Mouse (Mus musculus): ENCODE results near the gene Otop2.

Gene Otop2

DNA sequence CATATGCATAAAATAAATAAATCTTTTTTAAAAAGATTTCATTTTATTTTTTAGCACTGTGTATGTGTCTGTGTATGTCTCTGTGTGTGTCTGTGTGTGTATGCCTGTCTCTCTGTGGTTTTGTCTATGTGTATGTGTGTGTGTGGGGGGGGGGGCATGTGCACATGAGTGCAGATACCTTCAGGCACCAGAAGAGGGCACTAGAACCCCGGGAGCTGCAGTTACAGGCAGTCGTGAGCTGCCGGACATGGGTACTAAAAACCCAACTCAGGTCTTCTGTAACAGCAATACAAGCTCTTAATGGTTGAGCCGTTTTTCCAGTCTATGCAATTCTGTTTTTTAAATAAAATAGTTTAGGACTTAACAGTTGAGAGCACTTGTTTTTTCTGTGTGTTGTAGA lies 6.2 kb upstream of the Otop2 start:
- DNase-seq: no peak

DNA sequence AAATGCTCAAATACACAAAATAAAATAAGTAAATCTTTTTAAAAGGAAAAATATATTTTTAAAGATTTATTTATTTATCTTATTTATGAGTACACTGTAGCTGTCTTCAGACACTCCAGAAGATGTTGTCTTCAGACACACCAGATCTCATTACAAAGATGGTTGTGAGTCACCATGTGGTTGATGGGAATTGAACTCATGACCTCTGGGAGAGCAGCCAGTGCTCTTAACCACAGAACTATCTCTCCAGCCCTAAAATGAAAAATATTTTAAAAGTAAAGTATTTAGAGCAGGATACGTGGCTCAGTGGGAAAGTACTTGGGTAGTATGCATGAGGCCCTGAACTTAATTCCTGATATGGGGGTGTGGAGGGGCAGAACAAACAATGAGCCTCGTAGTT lies 5.6 kb upstream of the Otop2 start:
- no peak for DNase-seq

DNA sequence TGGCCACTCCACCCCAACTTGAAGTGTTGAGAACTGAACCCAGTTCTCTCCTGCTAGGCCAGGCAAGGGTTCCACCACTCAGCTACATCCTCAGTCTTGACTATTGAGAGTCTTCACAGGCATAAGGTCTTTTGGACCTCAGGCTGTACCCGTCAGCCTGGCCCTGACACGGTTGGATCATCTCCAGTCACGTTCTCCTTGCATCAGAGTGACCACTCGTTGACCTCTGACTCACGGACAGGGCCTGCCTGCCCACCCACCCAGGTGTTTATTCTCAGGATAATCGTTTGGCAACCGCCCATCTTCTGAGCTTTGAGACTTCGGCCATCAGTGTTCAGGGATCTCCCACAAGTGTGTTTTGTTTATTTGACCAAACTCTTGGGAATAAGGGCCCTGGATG lies 3.8 kb upstream of the Otop2 start:
- DNase-seq: no peak

DNA sequence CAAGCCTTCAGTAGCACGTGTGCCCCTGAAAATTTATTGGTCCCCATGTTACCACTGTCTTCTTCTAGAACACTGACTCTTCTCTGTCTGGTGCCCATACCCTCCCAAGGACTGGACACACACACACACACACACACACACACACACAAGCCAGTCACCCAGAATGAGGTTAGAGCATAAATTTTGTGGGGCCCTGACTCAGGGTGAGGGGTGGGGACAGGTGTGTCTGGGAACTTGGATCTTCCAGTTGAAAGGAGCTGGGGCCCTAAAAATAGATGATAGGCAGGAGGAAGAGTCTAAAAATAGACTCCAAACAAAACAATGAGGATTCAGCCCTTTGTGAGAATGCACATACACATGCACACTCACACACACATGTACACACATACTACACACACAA lies 1.8 kb downstream of the Otop2 start:
- no peak for DNase-seq

DNA sequence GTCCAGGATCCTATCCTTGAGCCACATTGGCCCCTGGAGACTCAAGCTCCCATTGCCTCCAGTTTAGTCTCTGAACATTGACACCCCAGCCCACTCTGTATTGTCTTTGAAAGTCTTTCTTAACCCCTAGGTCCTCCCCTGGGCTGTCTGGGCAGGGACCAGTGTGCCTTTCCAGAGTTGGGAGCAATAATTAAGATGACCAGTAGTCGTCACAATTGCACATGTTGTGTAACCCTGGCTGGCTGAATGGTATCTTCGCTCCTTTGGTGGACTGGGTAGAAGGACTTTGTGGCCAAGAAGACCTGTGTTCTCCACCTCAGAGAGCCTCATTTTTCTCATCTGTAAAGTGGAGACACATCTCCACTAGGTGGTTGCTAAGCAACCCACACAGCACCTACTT lies 7.3 kb downstream of the Otop2 start:
- DNase-seq: no peak

DNA sequence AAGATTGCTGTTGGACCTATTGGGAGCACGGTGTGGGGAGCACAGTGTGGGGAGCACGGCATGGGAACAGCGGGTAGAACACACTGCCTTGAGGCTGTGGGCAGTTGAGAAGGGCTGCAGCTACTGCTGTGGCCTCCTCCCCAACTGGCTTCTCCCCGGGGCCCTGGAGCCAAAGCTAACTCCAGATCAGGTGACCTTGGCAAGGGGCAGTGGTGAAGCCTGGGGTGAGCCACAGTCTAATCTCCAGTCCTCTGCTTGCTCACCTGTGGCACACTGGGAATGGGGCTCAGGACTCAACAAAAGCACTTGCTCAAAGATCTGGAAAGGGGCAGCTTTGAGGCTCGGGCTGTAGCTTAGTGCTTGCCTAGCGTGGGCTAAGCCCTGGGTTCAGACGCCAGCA lies 10.2 kb downstream of the Otop2 start:
- DNase-seq: no peak

DNA sequence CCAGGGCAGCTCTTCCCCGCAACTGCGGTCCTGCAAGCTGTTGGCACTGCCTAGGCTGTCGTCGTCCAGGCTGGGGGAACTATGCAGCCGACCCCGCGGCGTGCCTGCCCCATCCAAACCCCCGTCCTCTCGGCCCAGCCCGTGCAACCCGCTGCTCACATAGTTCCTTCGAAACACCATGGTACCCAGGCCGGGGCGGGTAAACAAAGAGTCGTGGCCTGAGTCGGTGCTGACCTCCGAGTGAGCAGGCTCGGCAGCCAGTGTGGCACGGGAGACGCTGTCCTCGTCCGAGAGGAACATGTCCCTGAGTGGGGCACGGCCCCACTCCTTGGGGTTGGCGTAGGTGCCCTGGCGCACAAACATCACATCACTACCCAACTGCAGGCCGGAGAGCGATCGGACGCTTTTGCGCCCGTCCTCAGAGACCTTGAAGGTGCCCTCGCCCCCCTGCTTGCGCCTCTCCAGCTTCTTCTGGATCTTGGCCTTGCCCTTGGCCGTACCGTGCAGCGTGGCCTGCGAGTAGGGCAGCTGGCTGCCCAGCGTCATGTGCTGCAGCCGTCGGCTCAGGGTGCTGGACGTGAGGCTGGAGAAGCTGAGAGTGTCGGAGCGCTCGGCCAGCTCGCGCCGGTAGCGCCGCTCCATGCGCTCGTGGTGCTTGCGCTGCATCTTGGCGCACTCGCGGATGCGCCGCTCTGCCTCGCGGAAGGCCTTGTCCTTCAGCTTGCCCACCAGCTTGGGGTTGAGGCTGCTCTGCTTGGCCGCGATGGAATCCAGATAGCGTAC lies 11.5 kb downstream of the Otop2 start:
- no peak for DNase-seq

DNA sequence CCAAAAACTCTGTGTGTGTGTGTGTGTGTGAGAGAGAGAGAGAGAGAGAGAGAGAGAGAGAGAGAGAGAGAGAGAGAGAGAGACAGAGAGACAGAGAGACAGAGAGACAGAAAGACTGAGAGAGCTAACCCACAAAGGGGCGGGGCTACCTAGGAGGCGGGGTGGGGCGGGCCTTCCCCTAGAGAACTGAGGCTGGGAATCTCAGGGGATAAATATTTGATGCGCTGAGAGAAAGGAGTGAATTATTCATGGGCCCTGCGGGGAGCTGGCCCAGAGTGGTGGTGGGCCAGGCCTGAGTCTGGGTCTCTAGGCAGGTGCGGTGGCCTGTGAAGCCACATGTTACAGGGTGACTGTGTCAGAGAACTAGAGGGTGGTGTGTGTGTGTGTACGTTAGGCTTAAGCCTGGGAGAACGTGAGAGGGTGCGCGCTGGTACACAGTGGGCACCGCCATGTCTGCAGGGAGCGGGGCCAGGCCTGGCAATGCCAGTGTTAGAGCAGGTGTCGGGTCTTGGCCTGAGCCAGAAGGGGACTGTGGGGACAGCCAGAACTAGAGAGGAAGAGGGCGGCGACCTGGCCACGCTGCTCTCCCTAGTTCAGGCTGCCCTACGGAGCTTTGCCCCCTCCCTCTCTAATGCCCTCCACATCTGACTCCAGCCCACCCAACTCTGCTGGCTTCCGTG lies 12.9 kb downstream of the Otop2 start:
- DNase-seq: no peak

DNA sequence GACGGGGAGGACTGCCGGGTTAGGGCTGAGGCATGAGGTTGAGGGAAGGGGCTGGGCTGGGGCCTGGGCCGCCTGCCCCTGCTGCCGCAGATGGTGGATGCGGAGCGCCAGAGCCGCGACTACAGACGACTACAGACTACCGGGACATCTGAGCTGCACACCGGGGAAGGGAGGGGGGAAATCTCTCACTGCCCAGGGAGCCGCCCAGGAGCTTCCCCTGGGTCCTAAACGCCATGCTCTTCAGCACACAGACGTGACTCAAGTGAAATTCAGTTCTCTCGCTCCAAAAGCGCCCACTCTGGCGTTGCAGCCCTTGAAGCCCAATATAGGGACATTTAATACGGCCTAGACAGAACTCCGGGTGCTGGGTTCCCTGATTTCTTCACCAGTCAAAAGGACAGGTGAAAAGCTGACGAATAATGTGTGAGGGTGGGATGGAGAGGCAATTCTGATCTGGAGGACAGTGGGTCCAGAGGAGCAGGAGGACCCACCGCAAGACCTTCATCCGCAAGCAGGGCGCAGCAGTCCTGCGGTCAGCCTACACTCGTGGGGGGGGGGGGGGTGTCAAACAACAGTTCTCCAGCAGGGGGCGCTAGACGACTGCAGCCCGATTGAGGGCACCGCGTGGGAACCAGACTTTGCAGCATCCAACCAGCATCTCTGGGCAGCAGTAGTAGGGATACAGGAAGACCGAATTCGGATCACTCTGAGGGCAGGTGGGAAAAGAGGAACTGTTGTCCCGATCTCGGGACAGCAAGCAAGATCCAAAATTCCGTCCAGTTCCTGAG lies 15.1 kb downstream of the Otop2 start, which contains the start of gene Ush1g:
TSS of gene Ush1g (minus strand) at position 136 of the 788 bp plus-strand sequence.
- DNase-seq: no peak

DNA sequence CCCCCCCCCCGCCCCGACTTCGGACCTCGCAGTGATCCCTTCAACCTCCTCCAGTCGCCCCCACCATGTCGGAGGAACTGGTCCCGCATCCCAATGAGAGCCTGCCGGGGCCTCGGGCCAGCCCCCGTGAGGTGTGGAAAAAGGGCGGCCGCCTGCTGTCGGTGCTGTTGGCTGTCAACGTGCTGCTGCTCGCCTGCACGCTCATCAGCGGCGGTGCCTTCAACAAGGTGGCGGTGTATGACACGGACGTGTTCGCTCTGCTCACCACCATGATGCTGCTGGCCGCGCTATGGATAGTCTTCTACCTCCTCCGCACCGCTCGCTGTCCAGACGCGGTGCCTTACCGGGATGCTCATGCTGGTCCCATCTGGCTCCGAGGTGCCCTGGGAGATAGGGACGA lies 16.4 kb downstream of the Otop2 start:
- no peak for DNase-seq

DNA sequence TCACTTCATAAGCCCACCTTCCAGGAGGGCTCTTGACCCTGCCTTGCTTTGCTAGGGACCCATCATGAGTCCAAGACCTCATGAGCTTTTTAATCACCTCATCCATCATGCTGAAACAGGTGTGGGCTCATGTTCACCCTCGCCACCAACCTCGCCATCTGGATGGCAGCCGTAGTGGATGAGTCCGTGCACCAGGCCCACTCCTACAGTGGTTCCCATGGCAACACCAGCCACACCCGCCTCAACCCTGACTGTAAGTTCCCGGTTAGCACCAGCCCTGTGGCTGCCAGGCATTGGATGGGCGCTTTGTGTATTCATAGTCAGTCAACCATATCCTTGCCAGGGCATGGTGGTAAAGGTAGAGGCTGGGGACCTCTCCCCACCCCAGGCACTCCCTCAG lies 19.8 kb downstream of the Otop2 start:
- no peak for DNase-seq

DNA sequence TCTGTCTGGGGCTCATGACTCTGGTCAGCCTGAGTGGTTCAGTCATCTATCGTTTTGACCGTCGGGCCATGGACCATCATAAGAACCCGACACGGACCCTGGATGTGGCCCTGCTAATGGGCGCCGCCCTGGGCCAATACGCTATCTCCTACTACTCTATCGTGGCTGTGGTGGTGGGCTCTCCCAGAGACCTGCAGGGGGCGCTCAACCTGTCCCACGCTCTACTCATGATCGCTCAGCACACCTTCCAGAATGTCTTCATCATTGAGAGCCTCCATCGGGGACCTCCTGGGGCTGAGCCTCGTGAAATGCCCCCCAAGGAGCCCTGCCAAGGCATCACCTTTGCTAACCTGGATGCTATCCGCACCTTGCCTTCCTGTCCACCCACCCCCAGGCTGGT lies 22.4 kb downstream of the Otop2 start:
- DNase-seq: no peak

DNA sequence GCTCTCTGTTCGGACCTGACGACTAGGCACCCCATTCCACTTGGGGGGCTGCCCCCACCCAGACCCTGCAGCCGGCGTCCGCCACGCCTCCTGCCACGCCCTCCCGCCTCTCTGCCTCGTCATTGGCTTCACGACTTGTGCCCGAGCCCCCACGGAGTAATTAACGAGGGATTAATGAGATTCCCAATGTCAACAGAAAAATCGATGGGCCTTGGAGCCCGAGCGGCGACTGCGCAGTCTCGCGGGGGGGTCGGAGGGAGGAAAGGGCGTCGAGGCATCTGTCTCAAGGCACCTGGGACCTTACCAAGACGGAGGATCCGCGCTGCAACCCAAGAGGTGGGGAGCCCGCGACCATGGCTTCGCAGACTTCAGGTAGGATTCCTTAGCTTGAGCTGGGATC lies 27.6 kb downstream of the Otop2 start, which contains the start of gene Otop3:
TSS of gene Otop3 (plus strand) at position 201 of the 400 bp plus-strand sequence.
- DNase-seq: no peak

DNA sequence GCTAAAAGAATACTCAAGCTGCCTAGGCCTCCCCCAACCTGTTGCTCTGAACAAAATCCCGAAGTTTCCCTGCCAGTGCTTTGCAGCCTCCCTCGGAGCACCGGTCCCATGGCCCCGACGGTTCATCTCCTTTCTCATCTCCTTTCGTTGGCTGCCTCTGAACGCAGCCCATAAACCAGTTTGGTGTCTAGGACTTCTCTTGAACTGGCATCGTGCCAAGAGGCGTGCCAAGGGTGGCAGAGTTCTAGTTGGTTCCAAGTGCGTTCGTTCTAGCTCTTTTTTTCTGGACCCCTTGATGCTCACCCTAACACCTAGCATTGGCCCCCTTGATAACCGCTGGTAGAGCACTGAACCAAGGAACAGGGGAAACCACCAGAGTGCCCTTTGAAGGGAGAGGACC lies 28.3 kb downstream of the Otop2 start:
- no peak for DNase-seq

DNA sequence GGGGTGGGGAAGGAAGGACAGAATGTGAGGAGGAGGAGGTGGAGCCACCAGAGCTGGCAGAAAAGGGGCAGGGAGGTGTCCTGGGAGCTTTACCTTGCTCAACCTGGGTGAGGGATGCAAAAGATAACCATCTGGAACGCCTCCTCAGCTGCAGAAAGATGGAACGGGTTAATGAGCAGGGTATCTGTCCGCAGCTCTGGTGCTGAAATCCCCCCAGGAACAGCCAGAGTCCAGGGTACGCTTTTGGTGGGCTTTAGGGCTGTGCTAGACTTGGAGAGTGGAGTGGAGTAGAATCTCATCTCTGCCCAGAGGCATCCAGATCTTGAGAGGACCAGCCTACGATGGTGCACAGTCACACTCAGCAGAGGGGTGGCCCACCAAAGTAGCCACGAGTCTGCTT lies 29.2 kb downstream of the Otop2 start:
- DNase-seq: no peak

DNA sequence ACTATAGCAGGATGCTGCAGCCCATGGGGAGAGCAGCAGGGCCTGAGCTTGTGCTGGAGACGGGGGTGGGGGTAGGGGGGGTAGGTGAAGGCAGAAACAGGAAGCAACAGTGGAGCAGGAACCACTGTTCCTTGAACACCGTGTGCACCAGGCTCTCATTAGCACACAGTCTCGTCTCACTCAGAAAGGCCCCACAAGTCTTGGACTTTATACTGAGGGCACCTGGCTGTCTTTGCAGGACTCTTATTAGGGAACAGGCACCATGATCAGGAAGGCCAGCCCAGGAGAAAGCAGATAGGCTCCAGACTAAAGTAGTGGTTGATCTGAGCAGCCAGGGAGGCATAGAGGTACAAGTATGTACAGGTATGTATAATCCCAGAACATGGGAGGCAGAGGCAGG lies 30.4 kb downstream of the Otop2 start:
- DNase-seq: peak; percentile 21

DNA sequence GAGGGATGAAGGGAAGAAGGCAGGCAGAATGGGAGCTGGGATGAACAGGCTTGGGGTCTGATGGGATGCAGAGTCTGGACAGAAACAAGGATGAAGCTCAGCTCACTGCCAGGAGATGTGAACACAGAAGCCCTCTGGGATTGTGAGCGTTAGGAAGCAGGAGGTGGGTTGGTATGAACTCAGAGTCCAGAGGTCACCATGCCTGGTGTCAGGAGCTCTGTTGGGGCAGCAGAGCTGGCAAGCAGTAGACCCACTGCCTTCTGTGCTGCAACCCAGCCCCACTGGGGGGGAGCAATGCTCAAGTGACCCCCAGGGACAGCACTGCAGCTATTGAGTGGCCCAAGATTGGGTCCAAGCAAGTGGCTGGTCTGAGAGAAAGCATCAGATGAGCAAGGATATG lies 30.9 kb downstream of the Otop2 start:
- peak; percentile 34 for DNase-seq

DNA sequence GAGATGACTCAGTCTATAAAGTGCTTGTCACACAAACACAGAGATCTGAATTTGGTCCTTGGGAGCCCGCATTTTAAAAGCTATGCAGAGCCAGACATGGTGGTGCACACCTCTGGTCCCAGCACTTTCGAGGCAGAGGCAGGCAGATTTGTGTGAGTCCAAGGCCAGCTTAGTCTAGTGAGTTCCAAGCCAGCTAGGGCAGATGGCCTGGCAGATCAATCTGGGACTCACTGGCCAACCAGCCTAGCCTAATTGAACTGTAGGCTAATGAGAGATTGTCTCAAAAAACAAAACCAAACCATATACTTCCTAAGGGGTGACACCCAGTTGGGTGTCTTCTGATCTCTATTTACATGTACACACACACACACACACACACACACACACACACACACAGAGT lies 34.3 kb downstream of the Otop2 start:
- DNase-seq: no peak

DNA sequence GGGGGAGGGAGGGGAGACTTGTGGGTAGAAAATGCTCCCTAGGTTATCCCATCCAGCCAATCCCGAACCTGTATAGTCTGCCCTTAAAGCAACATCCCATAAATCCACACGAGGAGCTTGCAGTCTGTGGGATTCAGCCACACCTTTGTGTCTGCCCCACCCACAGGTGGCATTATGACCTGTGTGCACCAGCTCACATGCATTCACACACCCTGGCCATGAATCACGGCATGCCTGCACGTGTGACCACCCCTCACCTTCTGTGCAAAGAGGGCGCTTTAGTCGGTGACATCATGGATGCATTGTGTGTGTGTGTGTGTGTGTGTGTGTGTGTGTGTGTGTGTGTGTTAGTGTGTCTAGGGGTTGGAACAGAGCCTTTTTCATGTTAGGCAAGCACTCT lies 34.9 kb downstream of the Otop2 start:
- no peak for DNase-seq

DNA sequence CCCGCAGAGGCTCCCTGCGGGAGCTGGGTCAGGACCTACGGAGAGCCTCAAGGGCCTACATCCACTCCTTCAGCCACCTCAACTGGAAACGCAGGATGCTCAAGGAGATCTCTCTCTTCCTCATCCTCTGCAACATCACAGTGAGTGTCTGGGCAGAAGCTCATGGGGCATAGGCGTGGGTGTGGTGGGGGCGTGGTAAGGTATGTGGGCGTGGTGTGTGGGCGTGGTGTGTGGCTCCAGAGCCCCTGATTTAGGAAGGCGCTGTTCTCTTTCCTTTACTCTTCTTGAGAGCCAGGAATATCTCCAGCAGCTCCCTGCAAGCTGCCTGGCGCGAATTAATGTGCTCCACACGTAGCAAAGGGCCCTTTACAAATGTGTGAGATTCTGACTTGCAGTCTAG lies 38.0 kb downstream of the Otop2 start:
- DNase-seq: no peak

DNA sequence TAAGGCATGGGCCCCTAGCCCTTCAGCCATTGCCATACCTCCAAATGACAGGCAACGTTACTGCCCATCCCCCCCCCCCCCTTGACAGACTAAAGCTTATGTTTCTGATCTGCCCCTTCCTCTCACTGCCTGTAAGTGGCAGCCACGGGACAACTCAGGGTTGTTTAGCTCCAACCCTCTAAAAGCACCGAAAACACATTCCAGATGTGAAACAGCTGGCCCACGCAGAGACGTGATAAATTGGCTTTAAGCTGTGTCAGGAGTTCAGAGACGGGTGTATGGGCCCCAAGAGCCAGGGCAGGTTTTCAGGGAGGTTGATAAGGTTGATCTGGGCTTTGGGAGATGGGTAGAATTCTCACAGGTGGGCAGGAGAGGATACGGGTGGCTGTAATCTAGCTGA lies 38.6 kb downstream of the Otop2 start:
- no peak for DNase-seq

DNA sequence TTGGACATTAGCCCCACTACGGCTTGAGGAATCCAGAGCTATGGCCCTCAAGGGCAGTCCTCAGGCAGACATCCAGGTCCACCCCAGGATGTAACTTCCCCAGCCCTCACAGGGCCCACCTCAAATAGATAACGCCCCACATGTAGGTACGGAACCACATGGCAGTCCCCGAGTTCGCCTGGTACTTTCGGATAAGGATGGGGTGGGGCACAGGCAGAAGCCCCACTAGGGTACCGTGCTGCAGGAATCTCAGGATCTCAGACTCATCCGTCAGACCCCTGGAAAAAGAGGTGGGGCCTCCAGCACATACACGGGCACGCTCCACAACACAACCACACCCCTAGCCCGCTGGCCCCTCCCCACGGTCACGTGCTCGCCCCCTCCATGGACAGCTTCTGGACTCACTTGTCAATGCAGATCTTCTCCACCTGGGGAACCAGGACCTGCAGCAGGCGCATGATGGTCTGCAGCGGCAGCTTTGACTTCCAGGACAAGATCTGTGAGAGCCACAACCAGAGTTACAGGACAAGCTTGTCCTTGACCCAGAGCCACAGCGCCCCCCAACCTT lies 41.8 kb downstream of the Otop2 start:
- DNase-seq: no peak

DNA sequence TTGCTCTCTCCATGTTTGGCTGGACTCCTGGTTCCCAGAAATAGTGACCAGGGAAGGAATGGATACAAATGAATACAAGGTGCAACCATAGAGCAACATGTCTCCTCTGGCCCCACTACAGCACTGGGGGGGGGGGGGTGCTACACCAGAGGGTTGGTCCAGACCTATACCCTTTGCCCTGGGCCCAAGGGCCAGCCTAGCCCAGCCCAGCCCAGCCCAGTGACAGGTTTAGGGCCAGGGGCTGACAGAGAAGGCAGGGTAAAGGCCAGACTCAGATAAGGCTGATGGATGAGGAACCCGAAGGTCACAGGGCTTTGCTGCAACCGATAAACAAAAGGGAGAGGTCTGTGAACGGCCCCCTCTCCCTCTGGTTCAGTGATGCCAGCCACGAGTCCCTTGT lies 43.0 kb downstream of the Otop2 start:
- DNase-seq: no peak

DNA sequence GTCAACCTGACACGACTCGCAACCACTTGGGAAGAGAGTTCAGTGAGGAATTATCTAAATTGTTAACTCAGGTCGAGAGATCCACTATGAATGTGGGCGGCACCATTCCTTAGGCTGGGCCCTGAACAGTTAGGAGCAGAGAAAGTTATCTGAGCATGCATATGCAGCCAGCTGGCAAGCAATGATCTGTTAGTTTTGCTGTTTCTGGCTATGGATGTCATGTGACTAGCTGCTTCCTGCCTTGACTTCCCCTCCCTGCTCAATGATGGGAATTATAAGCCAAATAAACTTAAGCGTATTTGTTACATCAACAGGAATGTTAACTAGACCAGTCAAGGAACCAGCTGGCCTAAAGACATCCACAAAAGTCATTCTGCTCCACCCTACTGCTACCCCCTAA lies 46.4 kb downstream of the Otop2 start:
- no peak for DNase-seq

Data from kidney, adult 11 months (tissue).